In the genomic region with DNA sequence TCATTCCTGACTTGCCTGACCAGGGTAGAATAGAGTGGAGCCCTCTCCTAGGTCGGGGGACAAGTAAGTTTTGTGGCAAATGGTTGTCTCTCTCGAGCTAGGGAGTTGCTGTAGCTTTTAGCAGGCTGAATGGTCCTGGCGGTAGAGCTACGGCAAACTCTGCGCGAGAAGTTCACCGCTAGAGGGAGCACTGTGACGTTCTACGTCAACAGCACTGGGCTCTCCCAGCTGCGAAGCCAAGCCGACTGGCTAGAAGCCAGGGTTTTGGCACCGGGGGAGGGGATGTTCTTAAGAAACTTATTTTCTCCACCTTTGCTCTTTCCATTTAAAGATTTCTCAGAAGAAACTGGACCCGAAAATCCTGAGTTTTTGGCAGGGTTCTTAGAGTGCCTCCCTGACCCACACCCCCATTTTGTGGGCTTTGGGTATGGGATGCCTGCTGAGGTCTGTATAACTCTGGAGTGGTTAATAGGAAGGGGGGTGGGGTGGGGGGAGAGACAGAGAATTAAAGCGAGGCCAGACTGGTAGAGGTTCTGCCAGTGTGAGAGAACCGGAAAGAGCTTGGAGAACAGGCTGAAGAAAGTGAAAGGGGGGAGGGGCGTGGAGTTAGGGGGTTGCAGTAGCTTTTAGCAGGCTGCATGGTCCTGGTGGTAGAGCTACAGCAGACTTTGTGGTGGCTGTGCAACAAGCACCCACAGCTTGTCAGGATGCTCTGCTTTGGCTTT, we compare ENCODE assay signal across 8 mouse cellular contexts. TPM values are rescaled to one million over a fixed set of nuclear protein-coding genes. Genes with fewer than 3 reads are reported as not detected.
A peak's percentile ranks its signal among the peaks of the same experiment; 100 is the strongest.
DNase-seq lines count a peak whose midpoint lies in the region; ATAC-seq and TF ChIP-seq lines count a peak whose summit lies in the region.

No protein-coding gene starts in this region.

- no peaks in the 10 kb centered on the region for H3K27me3 ChIP-seq in CH12.LX (replicated peaks)
- peaks cover 3% of the 10 kb centered on the region; the same call in 1 of the 2 replicates for H3K27me3 ChIP-seq in forebrain, embryonic 12.5 days
- 0 out of 2 replicates have a peak, but pooled peaks cover 6% of the 10 kb centered on the region for H3K27me3 ChIP-seq in heart, embryonic 14.5 days (ENCODE audit: control insufficient read depth, insufficient read depth, low read length)
- H3K27me3 ChIP-seq in kidney, postnatal 0 days (ENCODE audit: insufficient read depth, low read length): no peaks in the 10 kb centered on the region
- no peaks in the 10 kb centered on the region for H3K27me3 ChIP-seq in limb, embryonic 15.5 days
- H3K27me3 ChIP-seq in neural tube, embryonic 11.5 days (ENCODE audit: control insufficient read depth, insufficient read depth, low read length): no peaks in the 10 kb centered on the region

- no peak overlapping the region for H3K27ac ChIP-seq in CH12.LX (ENCODE audit: insufficient read depth, low read depth)
- H3K27ac ChIP-seq in forebrain, embryonic 12.5 days: no peak overlapping the region
- no peak overlapping the region for H3K27ac ChIP-seq in heart, embryonic 14.5 days (replicated peaks in 1 of 2; ENCODE audit: control insufficient read depth in 1 of 2, insufficient read depth in 1 of 2, low read depth in 2 of 2, low read length in 2 of 2)
- no peak overlapping the region for H3K27ac ChIP-seq in kidney, postnatal 0 days
- H3K27ac ChIP-seq in limb, embryonic 15.5 days: no peak overlapping the region; the same call in 1 of the 2 replicates
- no peak overlapping the region for H3K27ac ChIP-seq in neural tube, embryonic 11.5 days (ENCODE audit: low read depth, low read length)

- TF ChIP-seq POLR2A in CH12.LX (IDR thresholded peaks at IDR 0.05; ENCODE audit: low read depth, low read length): no peak

- H3K36me3 ChIP-seq in CH12.LX (replicated peaks in 1 of 2; ENCODE audit: control insufficient read depth in 1 of 2, insufficient read depth in 1 of 2, low read length in 1 of 2): no peaks in the 10 kb centered on the region
- H3K36me3 ChIP-seq in forebrain, embryonic 12.5 days (replicated peaks): no peaks in the 10 kb centered on the region
- H3K36me3 ChIP-seq in heart, embryonic 14.5 days (ENCODE audit: control insufficient read depth, insufficient read depth, low read length): no peaks in the 10 kb centered on the region
- H3K36me3 ChIP-seq in kidney, postnatal 0 days (ENCODE audit: insufficient read depth, low read length): no peaks in the 10 kb centered on the region
- H3K36me3 ChIP-seq in limb, embryonic 15.5 days: no peaks in the 10 kb centered on the region
- H3K36me3 ChIP-seq in neural tube, embryonic 11.5 days (ENCODE audit: control insufficient read depth, insufficient read depth, low read length): no peaks in the 10 kb centered on the region

- TF ChIP-seq CTCF in CH12.LX (conservative IDR thresholded peaks at IDR 0.05 in 1 of 2, IDR thresholded peaks at IDR 0.05 in 1 of 2; ENCODE audit: low read depth in 2 of 2, low read length in 2 of 2): peak; percentile 24 to 53; a peak in 2 of 4 replicates
- peak; percentile 91 for TF ChIP-seq CTCF in kidney, postnatal 0 days (IDR thresholded peaks at IDR 0.05; ENCODE audit: low read depth)

- no peak overlapping the region for H3K4me2 ChIP-seq in CH12.LX (ENCODE audit: insufficient read depth, low read depth, poor library complexity, severe bottlenecking)
- H3K4me2 ChIP-seq in forebrain, embryonic 12.5 days: peak overlapping the region; percentile 43
- peak overlapping the region; percentile 56 for H3K4me2 ChIP-seq in heart, embryonic 14.5 days (ENCODE audit: low read length)
- H3K4me2 ChIP-seq in kidney, postnatal 0 days (ENCODE audit: low read length): peak overlapping the region; percentile 48
- peak overlapping the region; percentile 46 for H3K4me2 ChIP-seq in limb, embryonic 15.5 days
- peak overlapping the region; percentile 19; the same call in 1 of the 2 replicates for H3K4me2 ChIP-seq in neural tube, embryonic 11.5 days (ENCODE audit: low read depth)

- no peak overlapping the region for H3K9ac ChIP-seq in CH12.LX (ENCODE audit: insufficient read depth, low read depth)
- no peak overlapping the region for H3K9ac ChIP-seq in forebrain, embryonic 12.5 days
- no peak overlapping the region for H3K9ac ChIP-seq in heart, embryonic 14.5 days (ENCODE audit: low read length)
- no peak overlapping the region for H3K9ac ChIP-seq in kidney, postnatal 0 days (ENCODE audit: low read depth, low read length)
- no peak overlapping the region for H3K9ac ChIP-seq in limb, embryonic 15.5 days
- H3K9ac ChIP-seq in neural tube, embryonic 11.5 days (ENCODE audit: low read length): no peak overlapping the region

- peak; percentile 93 for ATAC-seq in forebrain, embryonic 12.5 days (ENCODE audit: low FRiP score)
- peak; percentile 71 for ATAC-seq in heart, embryonic 14.5 days (ENCODE audit: insufficient number of reproducible peaks, insufficient read depth, low FRiP score, low read depth)
- ATAC-seq in kidney, postnatal 0 days (replicated peaks; ENCODE audit: low FRiP score, low read depth): peak; percentile 86
- peak; percentile 88 for ATAC-seq in limb, embryonic 15.5 days (ENCODE audit: insufficient number of reproducible peaks, low FRiP score, low TSS enrichment, low read depth)
- peak; percentile 82 for ATAC-seq in neural tube, embryonic 11.5 days (ENCODE audit: insufficient read depth, low FRiP score, low TSS enrichment)

- dilution Hi-C loops in CH12.LX (cut with MboI; ENCODE audit: extremely low pct_ligation_motif_present, extremely low pct_unique_long_range_greater_than_20kb, low sequenced_read_pairs): no loop called here

- in situ Hi-C loops in CH12.LX (cut with MboI; ENCODE audit: low pct_ligation_motif_present, low pct_unique_long_range_greater_than_20kb, low sequenced_read_pairs): no loop called here

- peak; percentile 43 for TF ChIP-seq RAD21 in CH12.LX (IDR thresholded peaks at IDR 0.05; ENCODE audit: low read depth, low read length)

- WGBS in forebrain, embryonic 12.5 days: 6% methylated on average over 16 of the region's 16 CpGs
- 4% methylated on average over 16 of the region's 16 CpGs for WGBS in heart, embryonic 14.5 days
- WGBS in kidney, postnatal 0 days: 5% methylated on average over 16 of the region's 16 CpGs
- 3% methylated on average over 16 of the region's 16 CpGs for WGBS in limb, embryonic 15.5 days
- 8% methylated on average over 16 of the region's 16 CpGs for WGBS in neural tube, embryonic 11.5 days

- H3K79me2 ChIP-seq in CH12.LX (replicated peaks; ENCODE audit: control insufficient read depth, extremely low read depth, insufficient read depth, poor library complexity, severe bottlenecking): no peaks in the 10 kb centered on the region

- DNase-seq in CH12.LX (ENCODE audit: extremely low read depth): peak; percentile 86
- peak; percentile 32 for DNase-seq in c-Kit-positive CD71-positive TER-119-positive erythroid progenitor cells, embryonic 14.5 days (ENCODE audit: low spot score)
- DNase-seq in kidney, postnatal 0 days (ENCODE audit: low spot score): peak; percentile 91
- DNase-seq in neural tube, embryonic 11.5 days (ENCODE audit: low spot score): peak; percentile 89
- peak; percentile 96 for DNase-seq in testis, postnatal 10 days (ENCODE audit: low spot score)

- H3K4me1 ChIP-seq in CH12.LX (ENCODE audit: control insufficient read depth in 1 of 2, insufficient read depth in 2 of 2): peaks cover 0 to 30% of the 10 kb centered on the region in 2 experiments; a peak in 2 of 4 replicates
- H3K4me1 ChIP-seq in forebrain, embryonic 12.5 days: peaks cover 14% of the 10 kb centered on the region
- peaks cover 4 to 8% of the 10 kb centered on the region in 2 experiments; a peak in 2 of 4 replicates for H3K4me1 ChIP-seq in heart, embryonic 14.5 days (ENCODE audit: control insufficient read depth in 2 of 2, insufficient read depth in 2 of 2, low read length in 2 of 2)
- no peaks in the 10 kb centered on the region for H3K4me1 ChIP-seq in kidney, postnatal 0 days (replicated peaks; ENCODE audit: insufficient read depth, low read length)
- peaks cover 22% of the 10 kb centered on the region for H3K4me1 ChIP-seq in limb, embryonic 15.5 days
- H3K4me1 ChIP-seq in neural tube, embryonic 11.5 days (ENCODE audit: control insufficient read depth, insufficient read depth, low read length): no peaks in the 10 kb centered on the region

- no peak for TF ChIP-seq EP300 in CH12.LX (IDR thresholded peaks at IDR 0.05; ENCODE audit: low read length)

- no peak overlapping the region for H3K4me3 ChIP-seq in CH12.LX (replicated peaks in 1 of 3; ENCODE audit: low read depth in 2 of 3, low read length in 2 of 3, poor library complexity in 1 of 3)
- H3K4me3 ChIP-seq in forebrain, embryonic 12.5 days (replicated peaks): 0 out of 2 replicates have a peak overlapping the region, but pooled peaks have one; percentile 4
- H3K4me3 ChIP-seq in heart, embryonic 14.5 days (ENCODE audit: control insufficient read depth in 1 of 2, insufficient read depth in 1 of 2, low read depth in 1 of 2, low read length in 2 of 2): peak overlapping the region in 1 of 2 experiments; percentile 12; a peak in 1 of 4 replicates
- no peak overlapping the region for H3K4me3 ChIP-seq in kidney, postnatal 0 days (replicated peaks; ENCODE audit: low read depth, low read length)
- peak overlapping the region; percentile 19 for H3K4me3 ChIP-seq in limb, embryonic 15.5 days
- H3K4me3 ChIP-seq in neural tube, embryonic 11.5 days (ENCODE audit: low read depth, low read length): no peak overlapping the region

- H3K9me3 ChIP-seq in CH12.LX (replicated peaks; ENCODE audit: low read length): no peaks in the 10 kb centered on the region
- H3K9me3 ChIP-seq in forebrain, embryonic 12.5 days: no peaks in the 10 kb centered on the region
- no peaks in the 10 kb centered on the region for H3K9me3 ChIP-seq in heart, embryonic 14.5 days (ENCODE audit: control insufficient read depth, low read length)
- no peaks in the 10 kb centered on the region for H3K9me3 ChIP-seq in kidney, postnatal 0 days (replicated peaks; ENCODE audit: low read length)
- no peaks in the 10 kb centered on the region for H3K9me3 ChIP-seq in limb, embryonic 15.5 days
- H3K9me3 ChIP-seq in neural tube, embryonic 11.5 days (ENCODE audit: control insufficient read depth, low read length): no peaks in the 10 kb centered on the region

TF ChIP-seq in CH12.LX, 34 proteins besides CTCF, POLR2A, EP300 and RAD21:
- TF ChIP-seq PAX5 (IDR thresholded peaks at IDR 0.05; ENCODE audit: low read length): no peak
- peak; percentile 35 for TF ChIP-seq SMC3 (IDR thresholded peaks at IDR 0.05; ENCODE audit: low read depth, low read length)

RNA-seq across cellular contexts. Expression of a gene that starts 35.1 kb away (rescaled TPM):
- total RNA-seq in CH12.LX (2012; rRNA removed): 0.04 TPM in 1 of 2 replicates, not detected in the other
- total RNA-seq in CH12.LX (2014; rRNA removed): not detected in 2 replicates
- not detected in 2 replicates for polyA plus RNA-seq in CH12.LX (2012; ENCODE audit: insufficient read length, low read depth)
- 3.4 TPM in 2 replicates for polyA plus RNA-seq in forebrain, embryonic 12.5 days (2016; fragmentation: Nextera tagmentation; extraction: Ambion mirVana)
- polyA plus RNA-seq in heart, embryonic 14.5 days (2014; fragmentation: Nextera tagmentation; extraction: Ambion mirVana): 0.22 and 0.50 TPM in 2 replicates
- polyA plus RNA-seq in kidney, postnatal 0 days (2015; fragmentation: Nextera tagmentation; extraction: Ambion mirVana): 0.30 and 0.40 TPM in 2 replicates
- 1.3 and 2.2 TPM in 2 replicates for polyA plus RNA-seq in limb, embryonic 15.5 days (2015; fragmentation: Nextera tagmentation; extraction: Ambion mirVana)
- polyA plus RNA-seq in neural tube, embryonic 11.5 days (2014; fragmentation: Nextera tagmentation; extraction: Ambion mirVana): 2.0 and 2.4 TPM in 2 replicates

Comparison
In these comparisons a context has a peak if more than half of its experiments do, and no peak if none do; other contexts are left out.
1. DNase-seq: peak in every context shown above with its lines; median percentile 96 in testis, postnatal 10 days; 91 in kidney, postnatal 0 days; 89 in neural tube, embryonic 11.5 days; 86 in CH12.LX; 32 in c-Kit-positive CD71-positive TER-119-positive erythroid progenitor cells, embryonic 14.5 days.
2. H3K4me3 ChIP-seq: peak in forebrain, embryonic 12.5 days (single experiment) and limb, embryonic 15.5 days (single experiment); none in CH12.LX (0 of 3), kidney, postnatal 0 days (single experiment) and neural tube, embryonic 11.5 days (single experiment).
3. Peak in every context shown above with its lines, with median percentiles within 50 percentile points of each other: ATAC-seq.